8 mouse cellular contexts compared by ENCODE assay signal in genomic region chr6:29402693-29403342, GRCm38 (mm10). TPM values are rescaled to one million over a fixed set of nuclear protein-coding genes. Genes with fewer than 3 reads are reported as not detected.
DNase-seq lines count a peak whose midpoint lies in the region; ATAC-seq lines count a peak whose summit lies in the region.

No protein-coding gene starts in this region.

- peaks cover 4% of the 10 kb centered on the region; the same call in 1 of the 2 replicates for H3K4me1 ChIP-seq in embryonic facial prominence, embryonic 12.5 days
- peaks cover 2% of the 10 kb centered on the region; the same call in 1 of the 2 replicates for H3K4me1 ChIP-seq in hindbrain, embryonic 16.5 days (ENCODE audit: control insufficient read depth, insufficient read depth, low read depth, low read length)

- H3K36me3 ChIP-seq in embryonic facial prominence, embryonic 12.5 days = peaks cover 11% of the 10 kb centered on the region; the same call in 1 of the 2 replicates
- H3K36me3 ChIP-seq in hindbrain, embryonic 16.5 days (ENCODE audit: control insufficient read depth, insufficient read depth, low read length) = no peaks in the 10 kb centered on the region

- no peak for ATAC-seq in embryonic facial prominence, embryonic 12.5 days (ENCODE audit: insufficient number of reproducible peaks, insufficient read depth, low FRiP score, low TSS enrichment)
- no peak for ATAC-seq in hindbrain, embryonic 16.5 days

- peak; percentile 44 for DNase-seq in cerebellum, adult 11-12 months
- no peak for DNase-seq in cerebellum, adult 9-10 months
- DNase-seq in B cell, adult 2 months = peak; percentile 18 to 27
- DNase-seq in lung, postnatal 36 days = peak; percentile 12
- DNase-seq in thymus, postnatal 0 days (ENCODE audit: low spot score) = peak; percentile 18
- no peak for DNase-seq in adrenal gland, adult 8-10 months

- H3K9ac ChIP-seq in embryonic facial prominence, embryonic 12.5 days = no peak overlapping the region
- H3K9ac ChIP-seq in hindbrain, embryonic 16.5 days (ENCODE audit: low read depth, low read length) = no peak overlapping the region

- no peak overlapping the region for H3K4me3 ChIP-seq in embryonic facial prominence, embryonic 12.5 days
- H3K4me3 ChIP-seq in hindbrain, embryonic 16.5 days (ENCODE audit: low read length) = no peak overlapping the region

- peak overlapping the region; percentile 45 for H3K4me2 ChIP-seq in embryonic facial prominence, embryonic 12.5 days (replicated peaks)
- H3K4me2 ChIP-seq in hindbrain, embryonic 16.5 days (ENCODE audit: low read length) = peak overlapping the region; percentile 32; the same call in 1 of the 2 replicates

- H3K27me3 ChIP-seq in embryonic facial prominence, embryonic 12.5 days = 0 out of 2 replicates have a peak, but pooled peaks cover 3% of the 10 kb centered on the region
- no peaks in the 10 kb centered on the region; the same call in 1 of the 2 replicates for H3K27me3 ChIP-seq in hindbrain, embryonic 16.5 days (replicated peaks; ENCODE audit: control insufficient read depth, insufficient read depth, low read length)

- 6% methylated on average over 34 of the region's 34 CpGs for WGBS in embryonic facial prominence, embryonic 12.5 days
- WGBS in hindbrain, embryonic 16.5 days = 6% methylated on average over 30 of the region's 34 CpGs

- H3K27ac ChIP-seq in embryonic facial prominence, embryonic 12.5 days = no peak overlapping the region
- H3K27ac ChIP-seq in hindbrain, embryonic 16.5 days (ENCODE audit: low read depth, low read length) = no peak overlapping the region

- H3K9me3 ChIP-seq in embryonic facial prominence, embryonic 12.5 days = no peaks in the 10 kb centered on the region
- no peaks in the 10 kb centered on the region for H3K9me3 ChIP-seq in hindbrain, embryonic 16.5 days (ENCODE audit: control insufficient read depth, low read length)

RNA-seq across cellular contexts. Expression of gene Ccdc136, which starts 6.7 kb away (rescaled TPM):
- polyA plus RNA-seq in embryonic facial prominence, embryonic 12.5 days (2016; fragmentation: Nextera tagmentation; extraction: Ambion mirVana) = 26.6 and 26.9 TPM in 2 replicates
- 54.8 and 58.3 TPM in 2 replicates for polyA plus RNA-seq in hindbrain, embryonic 16.5 days (2015; fragmentation: Nextera tagmentation; extraction: Ambion mirVana)
- 1.8 and 2.5 TPM in 2 replicates for polyA plus RNA-seq in thymus, postnatal 0 days (2015; fragmentation: Nextera tagmentation; extraction: Ambion mirVana)
- total RNA-seq in adrenal gland, adult 8-10 months (2022) = 10 to 100 TPM in 1 of 4 experiments, 1 to 10 TPM in 3; 4.4 to 13.1 (median 5.7) TPM

RNA-seq across cellular contexts. Expression of gene Opn1sw, which starts 14.6 kb away (rescaled TPM):
- polyA plus RNA-seq in embryonic facial prominence, embryonic 12.5 days (2016; fragmentation: Nextera tagmentation; extraction: Ambion mirVana) = 0.61 and 0.90 TPM in 2 replicates
- polyA plus RNA-seq in hindbrain, embryonic 16.5 days (2015; fragmentation: Nextera tagmentation; extraction: Ambion mirVana) = 0.43 and 0.46 TPM in 2 replicates
- 0.15 and 0.17 TPM in 2 replicates for polyA plus RNA-seq in thymus, postnatal 0 days (2015; fragmentation: Nextera tagmentation; extraction: Ambion mirVana)
- total RNA-seq in adrenal gland, adult 8-10 months (2022) = not detected

RNA-seq across cellular contexts. Expression of gene Flnc, which starts 30.2 kb away (rescaled TPM):
- polyA plus RNA-seq in embryonic facial prominence, embryonic 12.5 days (2016; fragmentation: Nextera tagmentation; extraction: Ambion mirVana) = 14.0 and 15.6 TPM in 2 replicates
- 2.7 and 5.1 TPM in 2 replicates for polyA plus RNA-seq in hindbrain, embryonic 16.5 days (2015; fragmentation: Nextera tagmentation; extraction: Ambion mirVana)
- 0.17 and 0.35 TPM in 2 replicates for polyA plus RNA-seq in thymus, postnatal 0 days (2015; fragmentation: Nextera tagmentation; extraction: Ambion mirVana)
- 1 to 10 TPM; 2.9 to 8.6 (median 5.2) TPM for total RNA-seq in adrenal gland, adult 8-10 months (2022)

RNA-seq across cellular contexts. Expression of gene Calu, which starts 54.9 kb away (rescaled TPM):
- 314 and 332 TPM in 2 replicates for polyA plus RNA-seq in embryonic facial prominence, embryonic 12.5 days (2016; fragmentation: Nextera tagmentation; extraction: Ambion mirVana)
- polyA plus RNA-seq in hindbrain, embryonic 16.5 days (2015; fragmentation: Nextera tagmentation; extraction: Ambion mirVana) = 166 and 187 TPM in 2 replicates
- polyA plus RNA-seq in thymus, postnatal 0 days (2015; fragmentation: Nextera tagmentation; extraction: Ambion mirVana) = 106 and 118 TPM in 2 replicates
- 100 to 1,000 TPM; 121 to 136 (median 126) TPM for total RNA-seq in adrenal gland, adult 8-10 months (2022)

Comparison
In these comparisons a context has a peak if more than half of its experiments do, and no peak if none do; other contexts are left out.
1. DNase-seq: peak in cerebellum, adult 11-12 months (single experiment), B cell, adult 2 months (2 of 2), lung, postnatal 36 days (single experiment) and thymus, postnatal 0 days (single experiment); none in cerebellum, adult 9-10 months (single experiment) and adrenal gland, adult 8-10 months (single experiment).